In genomic region chr6:100135177-100135576, GRCm38 (mm10) we compare ENCODE assay signal across 20 mouse cellular contexts.
A peak's percentile ranks its signal among the peaks of the same experiment; 100 is the strongest.
DNase-seq lines count a peak whose midpoint lies in the region; ATAC-seq and TF ChIP-seq lines count a peak whose summit lies in the region.
"Had no signal": no experiment of that assay in that cellular context is flagged by ENCODE, and none has a peak within 500 bp of the region (broad histone marks: within the 10 kb centered on the region; RNA-seq: fewer than 3 reads in every experiment).

No protein-coding gene starts in this region.

- no peak overlapping the region for H3K27ac ChIP-seq in kidney, postnatal 0 days
- H3K27ac ChIP-seq in kidney, adult 2 months (ENCODE audit: insufficient read depth, low read depth, low read length) = no peak overlapping the region
- H3K27ac ChIP-seq: embryonic facial prominence, embryonic 10.5 days; embryonic facial prominence, embryonic 12.5 days; forebrain, embryonic 13.5 days; forebrain, embryonic 15.5 days had no signal

- no peak overlapping the region for H3K4me3 ChIP-seq in kidney, postnatal 0 days (replicated peaks; ENCODE audit: low read depth, low read length)
- H3K4me3 ChIP-seq in kidney, adult 2 months (ENCODE audit: insufficient read depth, low read depth, low read length) = no peak overlapping the region
- H3K4me3 ChIP-seq: embryonic facial prominence, embryonic 10.5 days; embryonic facial prominence, embryonic 12.5 days; forebrain, embryonic 13.5 days; forebrain, embryonic 15.5 days had no signal

- DNase-seq in kidney, postnatal 0 days (ENCODE audit: low spot score) = peak; percentile 53
- no peak for DNase-seq in kidney, adult 2 months
- peak; percentile 29 for DNase-seq in kidney, postnatal 14 days
- DNase-seq in kidney, adult 8-10 months = no peak
- DNase-seq in MN1 (ENCODE audit: low spot score) = peak; percentile 50
- DNase-seq in layer of hippocampus, postnatal 14 days (ENCODE audit: low spot score in 2 of 2) = no peak
- DNase-seq: adrenal gland, adult 8-10 months; adrenal gland, postnatal 14 days; adrenal gland, postnatal 36 days; cerebellum, adult 11-12 months; cerebellum, adult 2 months; cerebellum, adult 9-10 months; cerebellum, postnatal 10 days; cerebellum, postnatal 25 days had no signal

- no peak overlapping the region for H3K9ac ChIP-seq in kidney, postnatal 0 days (ENCODE audit: low read depth, low read length)
- H3K9ac ChIP-seq: embryonic facial prominence, embryonic 12.5 days; forebrain, embryonic 13.5 days; forebrain, embryonic 15.5 days had no signal

- TF ChIP-seq CTCF in kidney, postnatal 0 days (IDR thresholded peaks at IDR 0.05; ENCODE audit: low read depth) = no peak
- TF ChIP-seq CTCF in kidney, adult 2 months (conservative IDR thresholded peaks at IDR 0.05; ENCODE audit: insufficient read depth, insufficient read length, low read depth, low read length) = no peak

- no peak for TF ChIP-seq POLR2A in kidney, adult 2 months (IDR thresholded peaks at IDR 0.05; ENCODE audit: low read depth, low read length)

- WGBS in kidney, postnatal 0 days = 20% methylated on average over 2 of the region's 2 CpGs
- WGBS in kidney, adult 2 months = 27% methylated on average over 2 of the region's 2 CpGs

- no peaks in the 10 kb centered on the region for H3K27me3 ChIP-seq in kidney, postnatal 0 days (ENCODE audit: insufficient read depth, low read length)
- H3K27me3 ChIP-seq in kidney, adult 2 months (replicated peaks; ENCODE audit: control insufficient read depth, insufficient read depth, low read length) = no peaks in the 10 kb centered on the region
- H3K27me3 ChIP-seq: forebrain, embryonic 15.5 days had no signal

- H3K9me3 ChIP-seq in kidney, postnatal 0 days (replicated peaks; ENCODE audit: low read length) = no peaks in the 10 kb centered on the region
- H3K9me3 ChIP-seq: embryonic facial prominence, embryonic 10.5 days; embryonic facial prominence, embryonic 12.5 days; forebrain, embryonic 13.5 days; forebrain, embryonic 15.5 days had no signal

- no peak overlapping the region for H3K4me2 ChIP-seq in kidney, postnatal 0 days (ENCODE audit: low read length)
- H3K4me2 ChIP-seq: embryonic facial prominence, embryonic 12.5 days; forebrain, embryonic 13.5 days; forebrain, embryonic 15.5 days had no signal

- no peaks in the 10 kb centered on the region for H3K4me1 ChIP-seq in kidney, postnatal 0 days (replicated peaks; ENCODE audit: insufficient read depth, low read length)
- no peaks in the 10 kb centered on the region for H3K4me1 ChIP-seq in kidney, adult 2 months (ENCODE audit: control insufficient read depth, insufficient read depth, low read length)

- H3K36me3 ChIP-seq in kidney, postnatal 0 days (ENCODE audit: insufficient read depth, low read length) = no peaks in the 10 kb centered on the region
- no peaks in the 10 kb centered on the region for H3K36me3 ChIP-seq in kidney, adult 2 months (ENCODE audit: control insufficient read depth, insufficient read depth, low read length)
- H3K36me3 ChIP-seq: embryonic facial prominence, embryonic 10.5 days; embryonic facial prominence, embryonic 12.5 days; forebrain, embryonic 15.5 days had no signal

- no peak for ATAC-seq in kidney, postnatal 0 days (replicated peaks; ENCODE audit: low FRiP score, low read depth)
- ATAC-seq: activated CD4-positive, CD25-positive, alpha-beta regulatory T cell, adult 4 months; forebrain, embryonic 13.5 days; forebrain, embryonic 15.5 days; Patski had no signal

Comparison
In these comparisons a context has a peak if more than half of its experiments do, and no peak if none do; other contexts are left out.
1. DNase-seq: peak in kidney, postnatal 0 days (single experiment), kidney, postnatal 14 days (single experiment) and MN1 (single experiment); none in kidney, adult 2 months (single experiment), kidney, adult 8-10 months (0 of 2) and layer of hippocampus, postnatal 14 days (0 of 2).